Mouse (Mus musculus) C2C12 (cell line): ENCODE measurements at regions not wholly inside any gene's neighbourhood (a gene's known extent, or its start where the extent isn't known, plus 50 kb on each side); places are given as distances from the start of the nearest gene placed in this dataset.

ENCODE experiments used
- CTCF ChIP-seq: IDR thresholded peaks from one replicate; pipeline ENCODE4 v1.5.1; 2011; ENCODE audit not compliant: control insufficient read depth, insufficient read depth, insufficient read length
- MAX ChIP-seq: IDR thresholded peaks from one replicate; pipeline ENCODE4 v1.6.1; 2011; ENCODE audit warnings: mild to moderate bottlenecking, control low read depth
- MYOD1 ChIP-seq: IDR thresholded peaks from one replicate; pipeline ENCODE4 v1.6.1; 2011; ENCODE audit warnings: low read depth; ENCODE audit not compliant: control insufficient read depth, insufficient read length
- USF1 ChIP-seq: IDR thresholded peaks from one replicate; pipeline ENCODE4 v1.6.1; 2011; ENCODE audit warnings: low read depth, mild to moderate bottlenecking, control low read depth, moderate library complexity

- no peak for TF ChIP-seq CTCF
- no peak for TF ChIP-seq MAX
- no peak for TF ChIP-seq USF1
- TF ChIP-seq MYOD1 = no peak
These were observed 287.5 kb upstream of the Usp25 start for GRCm38 (mm10) chr16:76725991-76726390.
